Mouse (Mus musculus) liver, adult (tissue): Measurements from ENCODE around the gene Smad3.

Source experiments
- GATA4 ChIP-seq: IDR thresholded peaks from 2 replicates; pipeline ENCODE4 v1.6.1; 2014; ENCODE audit warnings: mild to moderate bottlenecking, low read length; ENCODE audit not compliant: insufficient replicate concordance

The Smad3 gene

DNA sequence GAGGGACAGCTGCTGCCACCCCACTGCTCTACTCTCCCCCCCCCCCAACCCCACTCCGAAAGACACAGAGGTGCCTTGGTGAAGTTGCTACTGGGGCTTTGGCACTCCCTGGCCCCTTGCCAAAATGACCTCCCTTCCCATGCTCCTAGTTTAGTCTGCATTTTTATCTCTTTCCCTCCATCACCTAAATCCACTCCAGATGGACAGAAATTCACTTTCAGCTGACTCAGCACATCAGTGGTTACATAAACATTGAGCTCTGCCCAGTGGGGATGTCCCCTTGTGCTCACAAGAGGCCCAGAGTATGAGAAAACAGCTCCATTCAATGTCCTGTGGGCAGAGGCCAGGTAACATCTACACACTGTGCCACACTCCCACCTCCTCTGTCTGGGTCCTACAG is 102.7 kb downstream of the Smad3 start:
- TF ChIP-seq GATA4, result no peak

GRCm38 (mm10) chr9:63654575-63654974 is 103.2 kb downstream of the Smad3 start:
- no peak for TF ChIP-seq GATA4

DNA sequence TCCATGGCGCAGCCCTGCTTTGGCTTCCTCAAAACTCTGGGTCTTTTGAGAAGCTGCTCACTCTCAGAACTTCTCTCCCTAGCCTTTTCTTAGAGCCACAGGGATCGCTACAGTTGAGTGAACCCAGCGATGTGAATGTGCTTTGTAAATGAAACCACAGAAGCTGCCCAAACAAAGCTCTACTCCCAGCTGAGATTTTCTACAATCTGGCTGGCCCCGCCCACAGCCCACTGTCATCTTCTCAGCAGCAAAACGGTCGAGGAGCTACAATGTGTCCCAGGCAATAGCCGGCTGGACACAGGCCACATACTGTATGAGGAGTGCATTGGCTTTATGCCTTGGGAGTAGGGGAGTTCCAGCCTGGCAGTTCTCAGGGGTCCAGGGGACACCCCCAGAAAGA is 104.1 kb downstream of the Smad3 start:
- no peak for TF ChIP-seq GATA4

DNA sequence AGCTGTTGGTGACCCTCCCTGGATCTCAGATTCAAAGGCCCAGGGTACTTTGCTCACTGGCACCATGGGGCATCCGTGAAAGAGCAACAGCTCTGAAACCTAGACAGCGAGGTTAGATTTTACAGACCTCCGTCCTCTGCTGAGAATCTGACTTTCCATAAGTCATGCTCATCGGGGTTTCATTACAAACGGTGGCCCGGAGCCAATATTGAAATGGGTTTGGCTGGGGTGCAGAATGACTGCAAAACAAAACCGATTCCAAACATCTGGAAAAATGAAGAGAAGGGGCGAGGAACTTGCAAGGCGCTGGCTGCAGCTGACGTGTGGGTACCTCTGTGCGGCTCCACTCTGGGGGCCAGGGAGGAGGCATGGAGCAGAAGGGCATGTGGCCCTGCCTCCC is 106.2 kb downstream of the Smad3 start:
- no peak for TF ChIP-seq GATA4

- TF ChIP-seq GATA4, result no peak
Measured at GRCm38 (mm10) chr9:63650905-63651304, 106.9 kb downstream of the Smad3 start.

DNA sequence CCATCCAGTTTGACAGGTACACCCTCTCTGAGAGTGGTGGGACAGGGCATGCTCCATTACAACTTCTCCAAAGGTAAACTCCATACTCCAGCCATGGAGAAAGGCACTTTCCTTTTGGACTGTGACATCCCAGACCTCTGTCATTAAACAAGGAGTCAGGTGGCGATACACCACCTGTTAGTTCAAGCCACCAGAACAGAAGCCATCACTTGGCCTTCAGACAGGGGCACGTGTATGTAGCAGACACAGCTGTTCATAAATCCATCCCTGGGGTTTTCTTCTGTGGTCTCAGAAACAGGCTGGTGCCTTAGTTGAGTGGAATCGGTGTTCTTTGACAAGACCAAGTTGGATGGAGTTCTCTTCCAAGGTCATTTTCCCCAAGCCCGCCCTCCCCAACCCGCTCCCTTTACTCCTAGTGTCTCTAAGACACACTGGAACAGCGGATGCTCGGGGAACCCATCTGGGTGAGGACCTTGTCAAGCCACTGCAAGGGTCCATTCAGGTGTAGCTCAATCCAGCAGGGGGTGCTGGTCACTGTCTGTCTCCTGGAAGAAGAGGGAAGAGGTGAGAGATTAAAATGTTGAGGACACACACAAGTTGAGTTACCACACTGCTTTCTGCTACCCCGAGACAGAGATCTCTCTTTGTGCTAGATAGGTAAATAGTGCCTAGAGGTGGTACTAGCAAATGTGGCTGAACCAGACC is 107.8 kb downstream of the Smad3 start:
- no peak for TF ChIP-seq GATA4

GRCm38 (mm10) chr9:63648520-63648918 is 109.3 kb downstream of the Smad3 start:
- no peak for TF ChIP-seq GATA4

DNA sequence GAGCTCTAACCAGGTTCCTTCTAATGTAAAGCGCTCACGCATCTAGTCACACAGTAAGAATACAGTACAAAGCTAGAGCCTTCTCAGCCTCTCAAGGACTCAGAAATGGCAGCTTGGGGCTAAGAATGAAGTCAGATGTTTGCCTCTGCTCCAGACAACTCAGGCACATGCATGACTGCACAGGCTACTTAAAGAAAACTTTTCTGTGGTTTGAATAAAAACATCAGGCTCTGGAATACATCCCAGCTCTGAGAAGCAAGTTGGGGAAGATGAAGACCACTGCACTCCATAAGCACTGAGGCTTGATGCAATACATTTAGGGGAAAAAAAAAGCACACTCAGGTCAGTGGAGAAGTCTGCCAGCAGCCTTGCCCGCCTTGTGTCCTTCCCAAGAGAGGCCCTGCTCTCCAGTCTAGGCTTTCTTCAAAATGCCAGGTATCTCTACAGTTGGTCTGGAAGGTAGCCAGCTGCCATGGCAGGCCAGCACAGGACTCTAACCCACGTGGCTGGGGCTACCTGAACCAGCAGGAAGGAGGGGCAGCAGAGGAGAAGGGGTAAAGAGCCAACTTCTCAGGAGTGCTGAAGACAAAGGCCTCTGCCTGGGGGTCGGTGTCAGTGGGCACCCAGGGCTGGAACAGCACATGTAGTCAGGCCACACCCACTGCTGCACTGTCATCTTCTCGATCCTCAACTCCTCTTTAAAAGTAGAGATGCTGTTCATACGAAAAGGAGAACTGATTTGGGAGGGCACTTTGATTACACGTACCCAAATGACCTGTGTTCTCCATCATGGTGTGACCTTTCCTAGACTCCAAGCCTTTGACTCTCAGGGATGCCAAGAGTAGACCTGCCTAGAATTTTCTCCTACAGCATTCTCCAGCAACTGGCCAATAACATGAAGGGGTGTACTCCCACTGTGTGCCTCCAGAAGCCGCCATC is 109.9 kb downstream of the Smad3 start:
- TF ChIP-seq GATA4, result no peak

GRCm38 (mm10) chr9:63645084-63645483 is 112.7 kb downstream of the Smad3 start:
- TF ChIP-seq GATA4, result no peak

DNA sequence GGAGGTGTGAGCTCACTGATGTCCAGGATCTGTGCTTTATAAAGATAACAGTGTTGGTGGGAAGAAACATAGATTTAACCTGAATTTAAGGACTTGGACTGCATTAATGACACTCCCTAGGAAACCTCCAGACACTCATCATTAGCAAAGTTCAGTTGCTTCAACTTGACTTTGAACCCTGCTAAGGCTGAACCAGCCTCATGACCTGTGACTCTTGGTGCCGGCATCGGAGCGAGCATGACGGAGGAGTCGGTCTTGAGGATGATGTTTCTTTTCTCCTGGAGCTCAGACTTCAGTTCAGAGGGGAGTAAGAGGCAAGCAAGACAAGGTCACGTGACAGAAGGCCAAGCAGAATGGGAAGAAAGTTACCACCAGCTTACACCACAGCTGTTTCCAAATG is 113.8 kb downstream of the Smad3 start:
- no peak for TF ChIP-seq GATA4

DNA sequence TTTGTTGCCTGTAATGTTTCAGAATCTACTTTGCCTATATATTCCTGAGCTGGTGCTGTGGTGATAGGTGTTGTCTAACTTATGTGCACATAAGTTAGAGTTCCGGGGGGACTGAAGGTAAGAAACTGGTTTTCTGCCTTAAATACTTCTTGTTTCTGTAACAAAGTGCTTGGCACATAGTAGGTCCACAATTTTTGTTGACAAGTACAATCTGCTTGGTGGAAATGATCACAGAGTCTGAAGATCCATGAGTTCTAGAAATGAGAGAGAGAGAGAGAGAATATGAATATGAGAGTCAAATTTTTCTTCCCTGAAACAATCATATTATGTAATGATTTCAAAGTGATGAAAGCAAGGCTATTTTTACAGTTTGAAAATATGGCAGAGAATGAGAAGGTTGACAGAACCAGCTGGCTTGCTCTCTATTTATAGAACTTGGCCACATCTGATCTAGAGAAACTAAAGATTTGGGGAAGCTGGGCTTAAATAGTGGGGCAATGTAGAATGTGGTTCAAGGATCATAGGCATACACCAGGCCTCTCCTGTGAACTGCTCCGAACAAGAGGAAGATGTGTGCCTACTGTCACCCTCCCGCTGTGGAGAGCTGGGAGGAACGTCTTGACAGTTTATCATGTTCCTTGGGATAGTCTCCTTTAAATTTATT is 115.7 kb downstream of the Smad3 start:
- no peak for TF ChIP-seq GATA4

DNA sequence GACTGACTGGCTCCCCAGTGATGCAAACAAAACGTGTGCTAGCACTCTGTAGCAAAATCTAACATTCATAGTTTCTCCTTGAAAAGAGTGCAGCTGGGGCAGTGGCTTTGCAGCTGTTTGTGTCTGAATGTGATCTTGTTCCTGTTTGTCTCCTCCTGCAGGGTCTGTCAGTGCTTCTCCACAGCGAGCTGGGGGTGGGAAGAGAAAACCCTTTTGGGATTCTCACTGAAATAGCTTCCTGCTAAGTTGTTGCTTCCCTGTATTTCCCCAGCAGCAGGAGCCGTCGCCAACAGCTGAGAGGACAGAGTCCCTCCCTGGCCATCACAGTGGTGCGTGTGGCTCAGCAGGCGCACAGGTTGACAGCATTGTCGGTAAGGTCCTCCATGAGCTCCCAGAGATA is 121.7 kb downstream of the Smad3 start:
- no peak for TF ChIP-seq GATA4

GRCm38 (mm10) chr9:63633334-63633733 is 124.5 kb downstream of the Smad3 start:
- no peak for TF ChIP-seq GATA4

GRCm38 (mm10) chr9:63632924-63633323 is 124.9 kb downstream of the Smad3 start:
- no peak for TF ChIP-seq GATA4

GRCm38 (mm10) chr9:63632045-63632444 is 125.7 kb downstream of the Smad3 start:
- no peak for TF ChIP-seq GATA4
